Mouse (Mus musculus) myocyte (in vitro differentiated cells): ENCODE results near the gene Rbfox1. TPM values are rescaled to one million over a fixed set of nuclear protein-coding genes. Genes with fewer than 3 reads are reported as not detected.

Source experiments
- H3K27me3 ChIP-seq: one replicate; pipeline ENCODE4 v1.6.1; 2011; ENCODE audit not compliant: control insufficient read depth, insufficient read depth, insufficient read length
- H3K36me3 ChIP-seq: one replicate; pipeline ENCODE4 v1.6.1; 2011; ENCODE audit not compliant: control insufficient read depth, insufficient read depth
- H3K4me2 ChIP-seq: one replicate; pipeline ENCODE4 v1.6.1; 2011; ENCODE audit warnings: low read depth, control low read depth
- H3K4me3 ChIP-seq: one replicate; pipeline ENCODE4 v1.5.1; 2011; ENCODE audit warnings: mild to moderate bottlenecking, control low read depth, moderate library complexity
- H3K79me2 ChIP-seq: one replicate; pipeline ENCODE4 v1.6.1; 2011; ENCODE audit not compliant: control insufficient read depth, insufficient read depth
- H3ac ChIP-seq: one replicate; pipeline ENCODE4 v1.6.1; 2011; ENCODE audit not compliant: control insufficient read depth, insufficient read length
- CEBPB ChIP-seq: IDR thresholded peaks from 2 replicates; pipeline ENCODE4 v1.6.1; 2011; ENCODE audit warnings: mild to moderate bottlenecking, moderate library complexity; ENCODE audit not compliant: poor library complexity, insufficient read depth, severe bottlenecking
- E2F4 ChIP-seq: IDR thresholded peaks from one replicate; pipeline ENCODE4 v1.6.1; 2011; ENCODE audit warnings: mild to moderate bottlenecking, control low read depth, moderate library complexity; ENCODE audit not compliant: insufficient read depth
- MAX ChIP-seq: IDR thresholded peaks from one replicate; pipeline ENCODE4 v1.6.1; 2011; ENCODE audit warnings: low read depth, mild to moderate bottlenecking, control low read depth
- MYOD1 ChIP-seq, 3 experiments: IDR thresholded peaks; one replicate each; pipeline ENCODE4 v1.6.1; 2011; ENCODE audit warnings: control low read depth in 2 of 3, low read depth in 2 of 3, mild to moderate bottlenecking in 2 of 3, moderate library complexity in 1 of 3; ENCODE audit not compliant: insufficient read length in 2 of 3, control insufficient read depth in 1 of 3
- MYOG ChIP-seq, 3 experiments: IDR thresholded peaks; one replicate each; pipeline ENCODE4 v1.6.1; 2011; ENCODE audit warnings: control low read depth in 2 of 3, low read depth in 2 of 3, mild to moderate bottlenecking in 2 of 3; ENCODE audit not compliant: insufficient read length in 2 of 3, control insufficient read depth in 1 of 3, insufficient read depth in 1 of 3
- POLR2A ChIP-seq: IDR thresholded peaks from one replicate; pipeline ENCODE4 v1.6.1; 2011; ENCODE audit warnings: low read depth, mild to moderate bottlenecking, control low read depth, moderate library complexity; ENCODE audit not compliant: insufficient read length
- POLR2AphosphoS2 ChIP-seq: IDR thresholded peaks from one replicate; pipeline ENCODE4 v1.6.1; 2011; ENCODE audit warnings: low read depth, control low read depth; ENCODE audit not compliant: insufficient read length
- REST ChIP-seq: IDR thresholded peaks from one replicate; pipeline ENCODE4 v1.6.1; 2011; ENCODE audit warnings: mild to moderate bottlenecking, control low read depth, moderate library complexity; ENCODE audit not compliant: insufficient read depth, insufficient read length
- SRF ChIP-seq: IDR thresholded peaks from one replicate; pipeline ENCODE4 v1.6.1; 2011; ENCODE audit warnings: low read depth; ENCODE audit not compliant: control insufficient read depth, insufficient read length
- TCF12 ChIP-seq: IDR thresholded peaks from one replicate; pipeline ENCODE4 v1.6.1; 2011; ENCODE audit warnings: mild to moderate bottlenecking, control low read depth; ENCODE audit not compliant: poor library complexity, insufficient read depth, severe bottlenecking
- TCF3 ChIP-seq: IDR thresholded peaks from one replicate; pipeline ENCODE4 v1.6.1; 2011; ENCODE audit warnings: low read depth, control low read depth; ENCODE audit not compliant: insufficient read length
- USF1 ChIP-seq: IDR thresholded peaks from one replicate; pipeline ENCODE4 v1.6.1; 2011; ENCODE audit warnings: low read depth, mild to moderate bottlenecking, control low read depth, moderate library complexity
- polyA plus RNA-seq: library from polyadenylated mRNA; unstranded; fragments of >200 nt; fragmentation: generic; extraction: Trizol; gene quantifications from one replicate; pipeline ENCODE4 v1.2.1, GENCODE M21; 2012; ENCODE audit warnings: missing spikeins

The Rbfox1 gene
- polyA plus RNA-seq, 1 experiment: 8.3 TPM

DNA sequence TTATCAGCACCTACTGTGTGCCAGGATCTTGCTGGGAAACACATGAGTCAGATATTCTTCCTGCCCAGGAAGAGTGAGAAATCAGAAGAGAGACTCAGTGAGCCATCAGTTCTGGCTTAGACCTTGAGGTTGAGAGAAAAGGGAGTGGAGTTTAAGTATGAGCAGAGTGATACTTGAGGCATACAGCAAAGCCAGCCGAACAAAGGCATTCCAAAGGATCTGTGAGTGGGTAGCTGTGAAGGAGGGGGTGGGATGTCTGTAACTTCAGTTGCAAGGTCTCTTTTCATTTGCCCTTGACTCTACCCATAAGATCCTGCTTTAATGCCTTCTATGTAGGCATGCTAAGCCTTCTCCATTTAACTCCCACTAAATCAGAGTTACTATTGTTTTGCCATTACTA lies 1359.2 kb downstream of the Rbfox1 start:
- no peaks in the 10 kb centered on the region for H3K79me2 ChIP-seq
- TF ChIP-seq REST (no peak), TCF12 (no peak), TCF3 (no peak), POLR2AphosphoS2 (no peak), CEBPB (no peak), MAX (no peak), POLR2A (no peak), E2F4 (no peak), MYOD1 (IDR thresholded peaks at IDR 0.05; ENCODE audit: control insufficient read depth in 1 of 3, insufficient read length in 2 of 3, low read depth in 2 of 3) (no peak), USF1 (no peak), MYOG (IDR thresholded peaks at IDR 0.05; ENCODE audit: control insufficient read depth in 1 of 3, insufficient read depth in 1 of 3, insufficient read length in 2 of 3, low read depth in 2 of 3) (no peak), SRF (no peak)
- H3ac ChIP-seq: no peak overlapping the region

DNA sequence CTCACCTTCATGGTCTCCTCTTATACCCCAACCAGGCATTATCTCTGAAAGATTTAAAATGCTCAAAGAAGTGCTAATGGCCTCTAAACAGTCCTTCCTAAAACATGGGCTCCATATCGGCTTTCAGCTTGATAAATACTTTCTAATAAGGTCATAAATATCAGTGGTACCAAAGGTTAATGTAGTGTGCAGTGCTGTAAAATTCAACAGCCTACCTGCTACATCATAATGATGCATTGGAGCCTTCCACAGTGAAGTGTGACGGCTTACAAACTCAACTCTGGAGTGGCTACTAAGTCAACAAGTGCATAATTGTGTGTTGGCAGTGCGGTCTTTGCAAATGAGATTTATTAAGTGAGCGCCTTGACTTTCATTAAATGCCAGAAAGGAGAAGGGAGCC lies 1366.5 kb downstream of the Rbfox1 start:
- no peaks in the 10 kb centered on the region for H3K36me3 ChIP-seq
- no peak overlapping the region for H3ac ChIP-seq
- H3K4me2 ChIP-seq: no peak overlapping the region
- TF ChIP-seq TCF12: no peak
- TF ChIP-seq MYOD1 (IDR thresholded peaks at IDR 0.05; ENCODE audit: control insufficient read depth in 1 of 3, insufficient read length in 2 of 3, low read depth in 2 of 3): no peak
- TF ChIP-seq POLR2A: no peak
- no peak for TF ChIP-seq CEBPB
- no peak for TF ChIP-seq E2F4
- no peak for TF ChIP-seq MAX
- TF ChIP-seq SRF: no peak
- TF ChIP-seq REST: no peak
- no peak for TF ChIP-seq POLR2AphosphoS2
- TF ChIP-seq USF1: no peak
- no peak for TF ChIP-seq TCF3
- no peak for TF ChIP-seq MYOG (IDR thresholded peaks at IDR 0.05; ENCODE audit: control insufficient read depth in 1 of 3, insufficient read depth in 1 of 3, insufficient read length in 2 of 3, low read depth in 2 of 3)
- no peaks in the 10 kb centered on the region for H3K27me3 ChIP-seq
- no peaks in the 10 kb centered on the region for H3K79me2 ChIP-seq
- no peak overlapping the region for H3K4me3 ChIP-seq

More for the DNA sequence above, 1359.2 kb downstream of the Rbfox1 start:
- no peaks in the 10 kb centered on the region for H3K27me3 ChIP-seq
- H3K4me3 ChIP-seq: no peak overlapping the region
- H3K36me3 ChIP-seq: no peaks in the 10 kb centered on the region
- H3K4me2 ChIP-seq: no peak overlapping the region

- H3K4me2 ChIP-seq: no peak overlapping the region
- TF ChIP-seq MAX (no peak), MYOD1 (IDR thresholded peaks at IDR 0.05; ENCODE audit: control insufficient read depth in 1 of 3, insufficient read length in 2 of 3, low read depth in 2 of 3) (no peak), E2F4 (no peak), SRF (no peak), POLR2A (no peak), REST (no peak), USF1 (no peak), TCF12 (no peak), POLR2AphosphoS2 (no peak), TCF3 (no peak)
- no peak overlapping the region for H3ac ChIP-seq
- no peak overlapping the region for H3K4me3 ChIP-seq
- H3K79me2 ChIP-seq: no peaks in the 10 kb centered on the region
- no peaks in the 10 kb centered on the region for H3K27me3 ChIP-seq
- H3K36me3 ChIP-seq: no peaks in the 10 kb centered on the region
These were observed 1372.2 kb downstream of the Rbfox1 start for GRCm38 (mm10) chr16:7257366-7257765.

DNA sequence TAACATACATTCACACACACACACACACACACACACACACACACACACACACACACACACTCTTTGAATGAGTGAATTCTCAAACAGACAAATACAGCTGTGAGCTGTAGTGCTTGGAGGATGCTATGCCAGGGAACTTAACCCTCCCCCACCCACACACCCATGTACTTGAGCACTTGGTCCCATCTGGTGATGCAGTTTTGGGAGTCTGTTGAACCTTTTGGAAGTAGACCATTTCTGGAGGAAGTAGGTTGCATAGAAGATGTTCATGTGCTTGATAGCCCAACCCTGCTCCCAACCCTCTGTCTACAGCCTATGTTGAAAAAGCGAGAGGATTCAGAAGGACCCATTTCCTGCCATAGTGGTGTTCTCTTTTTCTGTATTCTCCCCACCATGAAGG lies 1378.1 kb downstream of the Rbfox1 start:
- Histone ChIP-seq H3K79me2 (no peaks in the 10 kb centered on the region), H3K4me2 (no peak overlapping the region), H3K27me3 (no peaks in the 10 kb centered on the region), H3K4me3 (no peak overlapping the region), H3ac (no peak overlapping the region), H3K36me3 (no peaks in the 10 kb centered on the region)
- TF ChIP-seq USF1 (no peak), TCF12 (no peak), REST (no peak), E2F4 (no peak)

- H3ac ChIP-seq: no peak overlapping the region
- TF ChIP-seq USF1: no peak
- no peak for TF ChIP-seq E2F4
- TF ChIP-seq POLR2AphosphoS2: no peak
- TF ChIP-seq REST: no peak
- TF ChIP-seq MYOD1 (IDR thresholded peaks at IDR 0.05; ENCODE audit: control insufficient read depth in 1 of 3, insufficient read length in 2 of 3, low read depth in 2 of 3): no peak
- no peak for TF ChIP-seq POLR2A
- TF ChIP-seq MAX: no peak
- TF ChIP-seq SRF: no peak
- no peak for TF ChIP-seq CEBPB
- no peak overlapping the region for H3K4me2 ChIP-seq
- H3K79me2 ChIP-seq: no peaks in the 10 kb centered on the region
- H3K4me3 ChIP-seq: no peak overlapping the region
- H3K27me3 ChIP-seq: no peaks in the 10 kb centered on the region
- H3K36me3 ChIP-seq: no peaks in the 10 kb centered on the region
These were observed 1380.6 kb downstream of the Rbfox1 start for GRCm38 (mm10) chr16:7265715-7266114.
